Mouse (Mus musculus) CD8-positive naive resting alpha-beta T cell, adult 2 months (primary cell): ENCODE measurements around the gene Dab1.

Source experiments
- DNase-seq, 2 experiments: peaks; one replicate each; pipeline ENCODE4 v3.0.0; 2022; ENCODE audit warnings: low read depth in 2 of 2, low spot score in 2 of 2

Dab1 gene

DNA sequence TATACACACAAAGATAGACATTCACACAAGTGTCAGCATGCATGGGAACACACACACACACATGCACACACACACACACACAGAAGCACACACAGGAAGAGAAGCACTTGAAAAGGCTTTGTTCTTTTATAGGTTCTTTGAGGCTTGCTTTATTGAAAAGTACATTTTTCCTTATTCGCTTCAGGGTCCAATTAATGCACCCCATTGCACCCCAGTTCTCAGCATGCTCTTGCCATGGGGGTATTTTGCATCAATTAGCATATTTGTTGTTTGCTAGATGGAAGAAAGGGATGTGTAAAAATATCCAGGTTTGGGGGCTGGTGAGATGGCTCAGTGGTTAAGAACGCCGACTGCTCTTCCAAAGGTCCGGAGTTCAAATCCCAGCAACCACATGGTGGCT lies 1025.7 kb downstream of the Dab1 start:
- DNase-seq = no peak

DNA sequence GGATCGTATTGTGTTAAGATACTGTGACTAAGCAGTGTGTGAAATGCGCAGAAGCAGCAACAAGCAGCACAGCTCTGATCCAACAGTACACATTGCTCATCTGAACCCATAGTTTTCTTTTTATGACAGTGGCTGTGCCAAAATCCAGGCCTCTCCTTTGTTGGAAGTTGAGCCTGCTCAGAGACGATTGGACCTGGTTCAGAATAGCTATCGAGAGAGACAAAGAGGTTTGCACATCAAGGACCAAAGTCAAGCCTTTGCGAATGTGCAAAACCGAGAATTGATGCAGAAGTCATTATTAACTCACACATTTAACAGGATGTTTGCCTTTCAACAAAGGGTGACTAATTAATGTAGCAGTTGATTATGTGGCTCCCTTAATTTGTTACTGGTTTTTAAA lies 1032.6 kb downstream of the Dab1 start:
- DNase-seq = no peak

GRCm38 (mm10) chr4:104656728-104657127 lies 1037.6 kb downstream of the Dab1 start:
- DNase-seq = no peak

DNA sequence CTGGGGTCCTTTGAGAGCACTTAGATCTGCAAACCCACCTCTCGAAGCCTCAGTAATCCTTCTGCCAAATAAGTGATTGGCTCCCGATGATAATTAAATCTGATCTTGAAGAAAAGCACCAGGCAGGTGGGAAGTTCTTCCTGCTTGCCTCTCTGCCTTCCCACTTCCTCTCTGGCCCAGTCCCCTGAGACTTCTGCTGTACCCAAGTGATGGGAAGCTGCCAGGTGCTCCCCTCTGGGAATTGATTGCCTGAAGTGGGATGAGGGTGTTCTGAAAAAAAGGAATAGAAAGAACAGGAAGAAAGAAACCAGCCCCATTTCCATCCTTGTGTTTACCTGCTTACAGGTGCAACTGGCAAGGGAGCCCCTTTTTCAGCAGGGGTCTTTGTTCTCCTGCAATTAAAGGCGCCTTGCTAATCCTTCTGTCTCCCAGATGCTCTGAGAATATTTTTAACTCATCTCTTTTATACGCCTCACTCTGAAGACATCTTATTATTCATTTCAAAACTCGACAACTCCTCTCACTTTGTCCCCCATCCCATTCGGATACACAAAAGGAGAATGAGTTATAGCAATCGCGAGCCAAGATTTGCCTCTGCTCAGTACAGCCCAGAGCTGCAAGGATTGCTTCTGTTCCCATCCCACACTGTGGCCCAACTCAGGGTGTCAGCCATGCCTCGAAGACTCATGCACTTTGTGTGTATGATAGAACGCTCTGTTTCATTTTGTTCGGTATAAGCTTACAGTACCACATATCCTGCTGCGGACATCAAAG lies 1043.9 kb downstream of the Dab1 start:
- no peak for DNase-seq

GRCm38 (mm10) chr4:104665553-104665952 lies 1046.4 kb downstream of the Dab1 start:
- DNase-seq = no peak

DNA sequence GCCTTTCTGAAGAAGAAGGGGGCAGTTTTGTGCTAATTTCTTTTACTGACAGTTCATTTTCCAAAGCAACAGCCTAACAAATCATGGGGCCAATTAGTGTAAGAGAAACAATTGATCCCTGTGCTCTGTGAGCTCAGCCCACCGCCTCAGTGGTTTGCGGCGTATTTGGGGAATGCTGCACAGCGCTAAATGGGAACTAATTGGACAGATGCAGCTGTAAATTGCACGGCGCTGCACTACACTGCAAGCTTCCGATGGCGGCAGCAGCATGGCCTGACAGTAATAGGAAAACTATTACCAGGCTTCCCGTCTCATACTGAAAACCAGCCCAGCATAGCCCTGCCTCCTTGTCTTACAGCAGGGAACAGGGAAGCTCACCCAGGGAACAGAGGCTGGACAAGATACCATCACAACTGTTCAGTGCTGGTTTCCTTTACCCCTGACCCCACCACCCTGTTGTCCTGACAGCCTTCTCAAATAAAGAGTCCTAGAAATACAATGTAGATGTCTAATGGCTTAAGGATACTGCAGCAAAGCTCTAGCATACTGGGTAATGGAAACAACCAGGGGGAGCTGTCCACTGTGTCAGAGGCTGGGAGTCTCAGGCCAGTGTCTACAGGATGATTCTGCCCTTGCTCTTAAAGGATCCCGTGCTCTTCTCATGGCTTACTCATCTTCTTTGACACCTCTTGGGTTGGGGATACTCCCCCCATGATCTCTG lies 1047.8 kb downstream of the Dab1 start:
- no peak for DNase-seq

DNA sequence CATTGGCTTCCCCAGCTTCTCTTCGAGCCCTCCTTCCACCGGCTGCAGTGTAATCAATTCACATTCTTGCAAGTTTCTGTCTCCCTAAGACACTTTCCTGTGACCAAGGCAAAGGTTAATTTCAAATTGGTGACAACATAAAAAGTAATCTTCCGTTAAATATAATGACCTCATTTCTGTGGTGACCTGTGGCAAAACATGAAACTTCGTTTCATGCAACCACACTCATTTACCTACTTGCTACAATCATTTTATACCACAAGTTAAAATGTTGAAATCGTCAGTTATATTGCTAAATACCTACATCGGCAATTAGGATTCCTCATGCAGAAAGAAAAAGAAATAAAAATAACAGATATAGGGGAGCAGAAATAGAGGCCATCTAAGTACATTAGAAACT lies 1048.9 kb downstream of the Dab1 start:
- no peak for DNase-seq

GRCm38 (mm10) chr4:104669406-104669805 lies 1050.2 kb downstream of the Dab1 start:
- no peak for DNase-seq

GRCm38 (mm10) chr4:104670741-104671140 lies 1051.6 kb downstream of the Dab1 start:
- DNase-seq = no peak

GRCm38 (mm10) chr4:104673317-104673716 lies 1054.2 kb downstream of the Dab1 start:
- no peak for DNase-seq

- DNase-seq = no peak
Observed at GRCm38 (mm10) chr4:104674706-104675105, 1055.5 kb downstream of the Dab1 start.

- DNase-seq = no peak
Observed at GRCm38 (mm10) chr4:104678234-104678633, 1059.1 kb downstream of the Dab1 start.

DNA sequence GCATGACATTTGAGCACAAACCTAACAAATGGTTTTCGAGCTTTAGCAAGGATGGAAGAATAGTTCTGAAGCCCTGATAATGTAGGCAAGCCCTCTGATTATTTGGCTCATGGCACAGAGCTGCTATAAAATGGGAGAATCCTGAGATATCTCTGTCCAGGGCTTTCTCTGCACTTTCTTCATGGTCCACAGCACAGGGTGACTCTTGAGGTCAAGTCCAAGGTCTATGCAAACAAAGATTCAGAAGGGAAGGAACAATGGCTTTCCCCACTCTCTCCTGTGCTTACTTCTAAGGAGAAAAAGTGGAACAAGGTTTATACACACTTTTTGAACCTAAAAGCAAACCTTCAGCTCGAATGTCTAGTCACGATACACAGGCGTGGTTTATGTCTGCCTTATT lies 1061.3 kb downstream of the Dab1 start:
- no peak for DNase-seq

- DNase-seq = no peak
Observed at GRCm38 (mm10) chr4:104686137-104686809, 1067.1 kb downstream of the Dab1 start.

DNA sequence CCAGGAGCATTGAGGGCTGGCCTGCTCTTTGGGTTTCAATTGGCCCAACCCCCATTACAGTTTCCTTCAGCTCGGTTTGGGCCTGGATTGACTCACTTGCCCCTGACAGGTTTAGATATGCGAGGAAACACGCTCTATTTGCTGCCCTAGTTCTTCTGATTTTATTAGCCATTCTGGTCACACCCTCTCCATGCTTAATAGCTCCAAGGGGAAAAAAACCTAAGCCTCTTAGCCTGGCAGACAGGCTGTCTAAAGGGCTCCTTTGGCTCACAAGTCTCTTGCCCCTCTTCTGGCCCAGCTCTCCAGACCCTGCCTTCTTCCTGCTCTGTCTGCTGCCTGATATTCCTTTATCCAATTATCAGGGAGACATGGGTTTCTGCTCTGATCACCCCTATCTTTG lies 1069.9 kb downstream of the Dab1 start:
- no peak for DNase-seq

GRCm38 (mm10) chr4:104691026-104691425 lies 1071.9 kb downstream of the Dab1 start:
- DNase-seq = no peak

GRCm38 (mm10) chr4:104694188-104694587 lies 1075.0 kb downstream of the Dab1 start:
- no peak for DNase-seq

DNA sequence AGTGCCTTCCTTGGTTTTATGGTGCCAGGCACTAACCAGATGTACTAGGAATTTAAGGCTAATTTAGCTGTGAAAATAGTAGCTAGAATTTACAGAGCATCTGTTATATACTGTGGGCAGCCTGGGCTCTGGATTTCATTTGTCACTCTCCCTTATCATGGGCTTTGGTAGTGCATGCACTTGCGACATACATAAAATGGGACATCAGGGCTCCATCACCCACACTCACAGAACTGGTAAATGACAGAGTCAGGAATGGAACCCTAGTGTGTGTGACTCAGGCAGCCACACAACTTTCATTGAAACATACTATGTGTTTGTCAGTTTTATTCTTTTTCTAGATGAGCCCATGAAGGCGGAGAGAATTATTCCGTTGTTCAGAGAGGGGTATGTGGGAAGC lies 1077.4 kb downstream of the Dab1 start:
- DNase-seq = no peak

GRCm38 (mm10) chr4:104697703-104698102 lies 1078.5 kb downstream of the Dab1 start:
- no peak for DNase-seq

GRCm38 (mm10) chr4:104705664-104706645 lies 1086.8 kb downstream of the Dab1 start:
- DNase-seq = no peak
